Mouse (Mus musculus): ENCODE data around the gene Sept12. TPM values are rescaled to one million over a fixed set of nuclear protein-coding genes. Genes with fewer than 3 reads are reported as not detected.

Gene Sept12
- total RNA-seq (2023): not detected

DNA sequence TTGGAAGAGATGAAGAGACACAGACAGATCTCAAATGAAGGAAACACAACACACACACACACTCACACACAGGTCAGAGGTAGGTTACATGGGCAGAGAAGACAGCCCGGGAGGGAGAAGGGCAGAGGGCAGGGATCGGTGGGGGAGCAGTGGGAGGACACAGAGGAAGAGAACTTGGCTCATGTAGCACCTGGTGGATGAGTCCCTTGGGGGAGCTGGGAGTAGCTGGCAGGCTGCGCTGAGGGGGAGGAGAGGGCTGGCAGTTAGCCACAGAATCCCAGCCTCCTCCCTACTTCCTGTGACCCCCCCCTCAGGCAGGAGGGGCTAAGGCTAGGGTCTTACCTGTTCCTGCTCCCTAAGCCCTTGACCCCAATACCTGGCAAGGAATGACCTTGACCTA lies at the start of gene Sept12:
Gene Sept12 (minus strand): TSS at position 300 of the 400 bp plus-strand sequence.

DNA sequence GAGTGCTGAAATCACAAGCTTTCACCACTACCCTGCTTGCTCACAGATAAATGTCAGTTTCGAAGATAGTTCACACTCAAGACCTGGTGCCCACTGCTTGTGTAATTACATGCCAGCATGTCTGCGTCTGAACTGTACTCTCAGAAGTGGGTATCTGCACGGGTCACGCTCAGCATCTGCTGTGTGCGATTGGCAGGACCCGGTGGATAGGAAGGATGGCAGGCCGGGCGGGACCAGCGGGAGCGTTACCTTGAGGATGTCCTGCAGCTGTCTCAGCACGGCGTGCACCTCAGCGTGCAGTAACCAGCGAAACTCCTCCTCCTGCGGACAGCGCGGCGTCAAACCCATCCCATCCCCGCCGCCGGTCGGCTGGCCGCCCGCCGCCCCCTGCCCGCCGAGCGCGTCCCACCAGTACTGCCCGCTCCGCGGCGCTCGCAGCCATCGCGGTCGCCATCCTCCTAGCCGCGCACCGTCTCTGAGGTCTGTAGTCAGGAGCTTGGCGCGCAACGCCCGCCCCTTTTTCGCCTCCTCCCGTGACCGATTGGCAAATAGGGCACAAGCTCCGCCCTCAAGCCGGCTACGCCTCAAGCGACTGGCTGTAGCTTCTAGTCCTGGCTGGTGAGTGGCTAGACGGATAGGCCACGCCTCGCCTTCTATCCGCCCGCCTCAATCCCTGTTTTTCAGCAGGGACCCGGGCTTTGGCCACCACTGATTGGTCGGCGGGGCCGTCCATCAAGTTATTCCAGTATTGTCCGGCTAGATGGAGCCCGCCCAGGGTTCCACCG lies 15.6 kb upstream of the Sept12 start, which contains the start of gene Rogdi:
Gene Rogdi (minus strand): TSS at position 500 of the 785 bp plus-strand sequence.

DNA sequence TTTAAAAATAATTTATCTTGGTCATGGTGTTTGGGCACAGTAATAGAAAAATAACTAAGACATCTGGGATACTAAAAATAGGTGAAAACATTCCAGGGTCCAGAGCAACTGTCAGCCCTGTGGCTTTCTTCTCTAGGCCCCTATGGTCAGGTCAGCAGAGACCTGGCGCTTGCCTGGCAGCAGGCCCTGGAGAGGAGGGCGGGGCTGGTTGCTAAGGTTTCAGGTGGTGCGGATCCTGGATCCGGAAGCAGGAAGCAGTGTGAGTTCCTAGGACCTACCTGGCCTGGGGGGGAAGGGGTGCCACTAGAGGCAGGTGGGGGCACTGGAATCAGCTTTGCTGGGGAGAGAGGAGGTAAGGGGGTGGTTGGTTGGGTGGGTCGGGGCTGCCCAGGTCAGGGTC lies 9.4 kb upstream of the Sept12 start, which contains the start of gene Smim22:
Gene Smim22 (plus strand): TSS at position 222 of the 400 bp plus-strand sequence.

GRCm38 (mm10) chr16:4963797-4964709 lies 33.6 kb downstream of the Sept12 start, which contains the start of gene Anks3:
Gene Anks3 (minus strand): TSS chr16:4964205.

DNA sequence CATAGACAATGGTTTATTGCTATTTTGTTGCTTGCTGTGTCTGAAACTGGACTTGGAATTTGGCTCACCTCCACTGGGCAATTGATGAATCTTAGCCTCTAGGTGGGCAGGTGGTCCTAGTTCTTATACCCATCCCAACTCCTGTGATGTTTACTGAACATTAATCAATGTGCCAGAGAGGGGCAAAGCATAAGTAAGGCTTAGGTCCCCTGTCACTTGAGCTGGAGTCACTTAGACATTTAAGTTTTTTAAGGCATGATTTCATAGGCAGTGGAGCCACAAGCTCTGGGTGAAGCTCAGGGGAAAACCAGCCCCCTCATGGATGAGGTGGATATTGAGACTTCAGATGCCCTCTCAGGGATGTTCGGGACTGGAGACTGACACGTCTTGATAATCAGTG lies 59.2 kb downstream of the Sept12 start, which contains the start of gene Nudt16l1:
Gene Nudt16l1 (plus strand): TSS at position 301 of the 400 bp plus-strand sequence.

Other genes with a start within 250 kb of the Sept12 start
- gene Cdip1, start 207.6 kb downstream of the Sept12 start, total RNA-seq (2023): 10 to 100 TPM; 15.4 to 16.5 TPM
- gene 4930562C15Rik, start 162.4 kb downstream of the Sept12 start, total RNA-seq (2023): not detected
- 10 to 100 TPM; 52.9 to 56.4 TPM for gene Ubald1, start 117.5 kb downstream of the Sept12 start, total RNA-seq (2023)
- 10 to 100 TPM; 55.5 to 60.1 TPM for gene Mgrn1, start 111.6 kb downstream of the Sept12 start, total RNA-seq (2023)
- 10 to 100 TPM; 27.8 to 34.6 TPM for gene Nudt16l1, start 59.1 kb downstream of the Sept12 start, total RNA-seq (2023)
- 10 to 100 TPM; 39.8 to 47.6 TPM for gene Anks3, start 33.6 kb downstream of the Sept12 start, total RNA-seq (2023)
- not detected for gene Smim22, start 9.4 kb upstream of the Sept12 start, total RNA-seq (2023)
- 100 to 1,000 TPM; 232 to 265 TPM for gene Rogdi, start 15.7 kb upstream of the Sept12 start, total RNA-seq (2023)
- gene Glyr1, start 52.0 kb upstream of the Sept12 start, total RNA-seq (2023): 100 to 1,000 TPM; 142 to 143 TPM
- gene Ubn1, start 52.2 kb upstream of the Sept12 start, total RNA-seq (2023): 10 to 100 TPM; 68.3 to 82.6 TPM
- under 1 TPM in 1 of 2 experiments, not detected in 1; 0.18 TPM for gene Ppl, start 134.6 kb upstream of the Sept12 start, total RNA-seq (2023)
- gene Sec14l5, start 149.3 kb upstream of the Sept12 start, total RNA-seq (2023): not detected
- gene Nagpa, start 206.2 kb upstream of the Sept12 start, total RNA-seq (2023): 10 to 100 TPM; 30.3 to 37.4 TPM
- not detected for gene AU021092, start 224.4 kb upstream of the Sept12 start, total RNA-seq (2023)
- 10 to 100 TPM; 10.6 to 17.9 TPM for gene Alg1, start 235.8 kb upstream of the Sept12 start, total RNA-seq (2023)